Mouse (Mus musculus): ENCODE measurements around the gene Fam131c. TPM values are rescaled to one million over a fixed set of nuclear protein-coding genes. Genes with fewer than 3 reads are reported as not detected.

The Fam131c gene
- 17.9 and 18.2 TPM in 2 replicates for polyA plus RNA-seq (2012; rRNA removed)

DNA sequence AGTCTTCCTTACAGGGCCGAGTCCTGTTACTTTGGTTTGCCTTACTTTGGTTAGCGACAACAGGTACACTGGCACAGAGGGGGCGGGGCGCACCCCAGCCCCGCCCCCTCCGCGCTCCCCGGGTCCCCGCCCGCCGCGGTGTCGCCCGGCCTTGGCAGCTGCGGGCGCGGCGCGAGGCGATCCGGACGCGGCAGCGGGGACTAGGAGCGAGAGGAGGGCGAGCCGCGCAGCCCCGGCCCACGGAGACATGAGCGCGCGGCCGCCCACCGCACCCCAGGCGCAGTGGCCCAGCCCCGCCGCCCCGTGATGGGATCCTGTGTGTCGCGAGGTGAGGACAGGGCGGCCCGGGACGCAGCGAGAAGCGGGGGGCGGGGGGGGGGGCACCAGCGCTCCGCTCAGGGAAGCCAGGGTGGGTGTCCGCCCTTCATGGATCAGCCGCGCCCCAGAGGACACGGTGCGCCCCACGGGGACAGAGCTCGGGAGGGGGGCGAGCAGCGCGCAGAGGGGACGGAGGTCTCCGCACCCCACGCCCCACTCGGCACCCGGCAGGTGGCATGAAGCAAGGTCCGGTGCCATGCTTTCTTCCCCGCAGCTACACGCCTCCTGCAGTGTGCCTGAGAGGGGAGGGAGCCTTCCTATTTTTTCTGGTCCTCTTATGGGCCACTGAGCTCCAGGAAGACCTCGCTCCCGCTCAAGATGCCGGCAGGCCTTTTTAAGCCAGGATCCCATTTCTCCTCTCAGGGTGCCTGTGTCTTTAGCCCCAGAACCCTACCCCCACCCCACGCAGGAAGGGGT, at the start of gene Fam131c:
Fam131c (plus strand) TSS at position 224 of the 795 bp plus-strand sequence.
- TF ChIP-seq POLR2A (IDR thresholded peaks at IDR 0.05; ENCODE audit: borderline replicate concordance, insufficient read depth, low read length) (no peak), CTCF (IDR thresholded peaks at IDR 0.05; ENCODE audit: borderline replicate concordance, insufficient read depth, low read depth, low read length) (no peak)
- Histone ChIP-seq H3K27me3 (ENCODE audit: control insufficient read depth, insufficient read depth, low read length) (no peaks in the 10 kb centered on the region), H3K4me1 (ENCODE audit: control insufficient read depth, insufficient read depth, low read length) (no peaks in the 10 kb centered on the region), H3K4me3 (replicated peaks; ENCODE audit: insufficient read depth, low read depth, low read length) (peak within 1 kb of the TSS; percentile 50), H3K27ac (ENCODE audit: insufficient read depth, low read length) (no peak within 1 kb of the TSS)
- whole genome bisulfite sequencing = 1% methylated on average over 68 of the region's 71 CpGs
- no peak for DNase-seq

- peaks cover 15% of the 10 kb centered on the region; the same call in 1 of the 2 replicates for H3K4me1 ChIP-seq (ENCODE audit: control insufficient read depth, insufficient read depth, low read length)
- no peaks in the 10 kb centered on the region for H3K27me3 ChIP-seq (ENCODE audit: control insufficient read depth, insufficient read depth, low read length)
- TF ChIP-seq CTCF (IDR thresholded peaks at IDR 0.05; ENCODE audit: borderline replicate concordance, insufficient read depth, low read depth, low read length) (no peak), POLR2A (IDR thresholded peaks at IDR 0.05; ENCODE audit: borderline replicate concordance, insufficient read depth, low read length) (no peak)
- no peak for DNase-seq
- no peak overlapping the region for H3K27ac ChIP-seq (ENCODE audit: insufficient read depth, low read length)
- WGBS = 89% methylated on average over 11 of the region's 11 CpGs
- no peak overlapping the region for H3K4me3 ChIP-seq (replicated peaks; ENCODE audit: insufficient read depth, low read depth, low read length)
Measured at GRCm38 (mm10) chr4:141322526-141322925, 45.5 kb upstream of the Fam131c start.

DNA sequence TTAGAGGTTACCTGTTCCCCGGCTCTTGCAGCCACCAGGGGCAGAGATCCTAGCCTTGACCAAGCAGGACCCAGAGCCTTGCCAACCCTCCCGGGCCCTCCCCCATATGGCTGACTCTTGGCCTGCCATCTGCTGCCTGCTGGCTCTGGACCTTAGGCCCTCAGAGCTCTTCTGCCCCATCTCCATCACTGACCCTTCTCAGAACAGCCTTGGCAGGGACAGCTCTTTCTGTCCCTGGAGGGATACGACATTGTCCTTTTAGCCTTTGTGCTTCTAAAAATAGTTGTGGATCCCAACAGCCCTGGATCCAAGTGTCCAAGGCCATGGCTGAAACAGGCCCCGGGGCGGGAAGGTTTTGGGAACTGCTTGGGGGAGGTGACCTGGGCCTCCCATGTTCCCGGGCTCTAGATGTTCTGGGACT, 43.2 kb upstream of the Fam131c start:
- peak; percentile 54 to 71 for DNase-seq
- TF ChIP-seq POLR2A (IDR thresholded peaks at IDR 0.05; ENCODE audit: borderline replicate concordance, insufficient read depth, low read length) = no peak
- 0 out of 2 replicates have a peak, but pooled peaks have one; percentile 15 for TF ChIP-seq CTCF (IDR thresholded peaks at IDR 0.05; ENCODE audit: borderline replicate concordance, insufficient read depth, low read depth, low read length)
- H3K27ac ChIP-seq (ENCODE audit: insufficient read depth, low read length) = no peak overlapping the region
- H3K4me1 ChIP-seq (ENCODE audit: control insufficient read depth, insufficient read depth, low read length) = peaks cover 15% of the 10 kb centered on the region; the same call in 1 of the 2 replicates
- H3K4me3 ChIP-seq (replicated peaks; ENCODE audit: insufficient read depth, low read depth, low read length) = no peak overlapping the region
- 22% methylated on average over 6 of the region's 6 CpGs for WGBS
- no peaks in the 10 kb centered on the region for H3K27me3 ChIP-seq (ENCODE audit: control insufficient read depth, insufficient read depth, low read length)

DNA sequence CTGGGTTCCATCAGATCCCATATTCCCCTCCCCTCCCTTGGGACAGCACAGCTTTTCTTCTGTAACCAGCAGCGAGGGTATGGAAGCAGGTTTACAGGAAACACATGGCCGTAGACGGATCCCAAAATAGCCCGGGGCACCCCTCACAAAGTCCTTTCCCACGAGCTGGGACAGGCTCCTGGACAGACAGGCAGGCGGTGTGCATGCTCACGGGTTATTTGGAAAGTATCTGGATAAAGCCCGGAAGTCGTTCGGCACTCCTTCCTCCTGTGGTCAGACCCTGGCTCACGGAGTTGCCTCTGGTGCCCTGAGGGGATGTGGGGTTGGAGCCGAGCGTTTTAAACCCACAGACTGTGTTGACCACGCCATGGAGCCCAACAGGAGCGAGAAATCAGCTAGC, 42.4 kb upstream of the Fam131c start:
- TF ChIP-seq CTCF (IDR thresholded peaks at IDR 0.05; ENCODE audit: borderline replicate concordance, insufficient read depth, low read depth, low read length) = no peak
- TF ChIP-seq POLR2A (IDR thresholded peaks at IDR 0.05; ENCODE audit: borderline replicate concordance, insufficient read depth, low read length) = no peak
- WGBS = 87% methylated on average over 15 of the region's 15 CpGs
- Histone ChIP-seq H3K4me1 (ENCODE audit: control insufficient read depth, insufficient read depth, low read length) (peaks cover 15% of the 10 kb centered on the region; the same call in 1 of the 2 replicates), H3K4me3 (replicated peaks; ENCODE audit: insufficient read depth, low read depth, low read length) (no peak overlapping the region), H3K27me3 (ENCODE audit: control insufficient read depth, insufficient read depth, low read length) (no peaks in the 10 kb centered on the region), H3K27ac (ENCODE audit: insufficient read depth, low read length) (no peak overlapping the region)
- DNase-seq = no peak

- no peak for TF ChIP-seq POLR2A (IDR thresholded peaks at IDR 0.05; ENCODE audit: borderline replicate concordance, insufficient read depth, low read length)
- TF ChIP-seq CTCF (IDR thresholded peaks at IDR 0.05; ENCODE audit: borderline replicate concordance, insufficient read depth, low read depth, low read length) = no peak
- Histone ChIP-seq H3K4me1 (ENCODE audit: control insufficient read depth, insufficient read depth, low read length) (peaks cover 15% of the 10 kb centered on the region; the same call in 1 of the 2 replicates), H3K27me3 (ENCODE audit: control insufficient read depth, insufficient read depth, low read length) (no peaks in the 10 kb centered on the region), H3K4me3 (replicated peaks; ENCODE audit: insufficient read depth, low read depth, low read length) (no peak overlapping the region), H3K27ac (ENCODE audit: insufficient read depth, low read length) (no peak overlapping the region)
- 85% methylated on average over 4 of the region's 4 CpGs for WGBS
- no peak for DNase-seq
Measured at GRCm38 (mm10) chr4:141327075-141327474, 40.9 kb upstream of the Fam131c start.

- Histone ChIP-seq H3K27me3 (ENCODE audit: control insufficient read depth, insufficient read depth, low read length) (no peaks in the 10 kb centered on the region), H3K4me3 (replicated peaks; ENCODE audit: insufficient read depth, low read depth, low read length) (no peak overlapping the region), H3K4me1 (ENCODE audit: control insufficient read depth, insufficient read depth, low read length) (peaks cover 15% of the 10 kb centered on the region; the same call in 1 of the 2 replicates), H3K27ac (ENCODE audit: insufficient read depth, low read length) (no peak overlapping the region)
- no peak for TF ChIP-seq CTCF (IDR thresholded peaks at IDR 0.05; ENCODE audit: borderline replicate concordance, insufficient read depth, low read depth, low read length)
- no peak for TF ChIP-seq POLR2A (IDR thresholded peaks at IDR 0.05; ENCODE audit: borderline replicate concordance, insufficient read depth, low read length)
- DNase-seq = no peak
- 81% methylated on average over 9 of the region's 9 CpGs for WGBS
Measured at GRCm38 (mm10) chr4:141328742-141329141, 39.3 kb upstream of the Fam131c start.

DNA sequence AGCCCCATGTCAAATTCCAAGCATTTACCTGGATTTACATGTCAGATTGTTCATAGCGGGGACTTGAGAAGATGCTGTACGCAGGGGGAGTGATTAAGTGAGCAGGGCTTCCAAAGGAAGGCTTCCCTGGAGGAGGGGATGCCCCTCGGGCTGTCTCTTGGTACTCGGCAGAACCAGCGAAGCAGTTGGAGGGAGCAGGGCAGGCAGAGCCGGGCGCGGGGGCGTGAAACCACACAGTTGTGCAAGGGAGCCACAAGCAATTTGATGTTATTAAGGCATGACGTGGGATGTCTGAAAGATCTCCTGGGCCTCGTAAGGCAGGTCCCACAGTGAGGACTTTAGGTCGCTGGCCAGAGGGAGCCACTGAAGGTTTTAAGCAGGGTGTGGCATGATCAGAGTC, 38.1 kb upstream of the Fam131c start:
- Histone ChIP-seq H3K27ac (ENCODE audit: insufficient read depth, low read length) (no peak overlapping the region), H3K4me3 (replicated peaks; ENCODE audit: insufficient read depth, low read depth, low read length) (no peak overlapping the region), H3K27me3 (ENCODE audit: control insufficient read depth, insufficient read depth, low read length) (no peaks in the 10 kb centered on the region), H3K4me1 (ENCODE audit: control insufficient read depth, insufficient read depth, low read length) (peaks cover 4% of the 10 kb centered on the region; the same call in 1 of the 2 replicates)
- 75% methylated on average over 12 of the region's 12 CpGs for WGBS
- no peak for DNase-seq
- TF ChIP-seq POLR2A (IDR thresholded peaks at IDR 0.05; ENCODE audit: borderline replicate concordance, insufficient read depth, low read length) = no peak
- TF ChIP-seq CTCF (IDR thresholded peaks at IDR 0.05; ENCODE audit: borderline replicate concordance, insufficient read depth, low read depth, low read length) = no peak

DNA sequence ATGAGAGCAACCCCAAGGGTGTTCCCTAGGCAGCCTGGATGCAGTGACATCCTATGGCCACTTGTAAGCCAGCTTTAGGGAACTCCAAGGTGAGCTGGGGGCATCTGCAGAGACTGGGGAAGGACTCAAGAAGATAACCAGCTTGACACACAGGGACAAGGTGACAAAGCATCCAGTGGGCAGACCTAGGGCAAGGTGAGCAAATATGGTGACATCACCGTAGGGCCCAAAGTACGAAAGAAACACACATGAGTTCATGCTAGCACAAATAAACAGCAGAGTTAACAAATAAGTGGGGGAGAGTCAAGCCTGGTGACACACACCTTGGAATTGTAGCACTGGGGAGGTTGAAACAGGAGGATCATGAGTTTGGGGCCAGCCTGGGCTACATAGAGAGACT, 36.6 kb upstream of the Fam131c start:
- TF ChIP-seq POLR2A (IDR thresholded peaks at IDR 0.05; ENCODE audit: borderline replicate concordance, insufficient read depth, low read length) (no peak), CTCF (IDR thresholded peaks at IDR 0.05; ENCODE audit: borderline replicate concordance, insufficient read depth, low read depth, low read length) (no peak)
- WGBS = 99% methylated on average over 2 of the region's 2 CpGs
- H3K27ac ChIP-seq (ENCODE audit: insufficient read depth, low read length) = no peak overlapping the region
- no peaks in the 10 kb centered on the region for H3K27me3 ChIP-seq (ENCODE audit: control insufficient read depth, insufficient read depth, low read length)
- no peak overlapping the region for H3K4me3 ChIP-seq (replicated peaks; ENCODE audit: insufficient read depth, low read depth, low read length)
- no peaks in the 10 kb centered on the region for H3K4me1 ChIP-seq (ENCODE audit: control insufficient read depth, insufficient read depth, low read length)
- no peak for DNase-seq
